Mouse (Mus musculus): ENCODE data around the gene Fbn1.

- TF ChIP-seq CTCF (IDR thresholded peaks at IDR 0.05; ENCODE audit: low read depth) (no peak), EP300 (IDR thresholded peaks at IDR 0.05; ENCODE audit: low read depth) (no peak)
These were observed 205.7 kb downstream of the Fbn1 start for GRCm38 (mm10) chr2:125301877-125302624.

Measured in liver, embryonic 14.5 days (tissue).